Mouse (Mus musculus): ENCODE results near the gene Olfr353. TPM values are rescaled to one million over a fixed set of nuclear protein-coding genes. Genes with fewer than 3 reads are reported as not detected.

Olfr353 gene
- total RNA-seq (2015) = not detected in 2 replicates
- not detected in 2 replicates for total RNA-seq (2017)

DNA sequence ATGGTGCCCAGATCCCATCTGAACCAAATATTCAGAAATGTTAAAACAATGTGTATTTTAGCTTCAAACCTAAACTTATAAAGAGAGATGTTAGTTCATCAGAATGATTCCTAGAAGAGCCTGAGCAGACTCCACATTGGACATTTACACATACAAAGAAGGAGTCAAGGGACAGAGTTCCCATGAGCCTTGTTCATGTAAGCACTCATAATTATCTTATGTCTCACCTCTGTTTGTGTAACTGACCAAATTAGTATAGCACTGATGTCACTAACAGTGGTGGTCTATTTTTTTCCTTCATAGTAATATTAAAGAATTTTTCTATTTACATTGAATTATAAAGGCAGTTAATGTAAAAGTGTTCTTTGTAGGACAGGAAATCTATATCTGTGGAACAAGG lies at the start of gene Olfr353:
TSS of gene Olfr353 (minus strand) at position 101 of the 400 bp plus-strand sequence.
- no peak for ATAC-seq (ENCODE audit: poor library complexity, severe bottlenecking)

DNA sequence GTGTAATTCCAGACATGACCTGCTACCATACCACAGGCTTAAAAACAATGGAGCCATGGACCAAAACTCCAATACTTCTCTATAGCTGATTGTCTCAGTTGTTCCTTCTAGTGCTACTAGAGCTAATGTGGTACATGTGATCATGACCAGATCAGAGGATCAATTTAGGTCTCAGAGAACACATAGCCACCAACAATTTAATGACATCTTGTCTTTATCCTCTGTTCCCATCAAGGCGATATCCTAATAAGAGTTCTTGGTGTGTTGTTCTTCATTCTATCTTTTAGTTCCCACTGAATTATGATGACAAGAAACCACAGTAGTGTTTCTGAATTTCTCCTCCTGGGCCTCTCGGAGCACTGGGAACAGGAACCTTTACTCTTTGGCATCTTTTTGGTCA lies 44.1 kb upstream of the Olfr353 start, which contains the start of gene Olfr356:
TSS of gene Olfr356 (plus strand) at position 301 of the 400 bp plus-strand sequence.
- ATAC-seq (ENCODE audit: poor library complexity, severe bottlenecking) = no peak

DNA sequence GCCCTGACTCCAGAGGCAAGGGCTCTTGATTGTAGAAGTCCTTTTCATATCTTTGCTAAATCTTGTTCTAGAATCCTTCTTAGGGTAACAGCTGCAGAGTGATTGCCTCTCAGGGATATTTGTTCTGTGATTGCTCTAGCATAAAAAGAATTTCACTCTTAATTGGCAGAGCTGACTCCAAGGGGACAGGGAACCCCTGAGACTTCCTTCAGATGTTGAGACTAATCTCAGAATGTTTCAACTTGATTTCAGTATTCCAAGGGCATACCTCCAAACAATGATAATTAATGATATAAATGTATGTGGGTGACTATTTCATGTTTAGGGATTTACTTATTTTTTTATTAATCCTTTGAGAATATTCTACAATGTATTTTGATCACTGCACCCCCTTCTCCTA lies 36.1 kb upstream of the Olfr353 start, which contains the start of gene Olfr355:
TSS of gene Olfr355 (minus strand) at position 101 of the 400 bp plus-strand sequence.
- no peak for ATAC-seq (ENCODE audit: poor library complexity, severe bottlenecking)

DNA sequence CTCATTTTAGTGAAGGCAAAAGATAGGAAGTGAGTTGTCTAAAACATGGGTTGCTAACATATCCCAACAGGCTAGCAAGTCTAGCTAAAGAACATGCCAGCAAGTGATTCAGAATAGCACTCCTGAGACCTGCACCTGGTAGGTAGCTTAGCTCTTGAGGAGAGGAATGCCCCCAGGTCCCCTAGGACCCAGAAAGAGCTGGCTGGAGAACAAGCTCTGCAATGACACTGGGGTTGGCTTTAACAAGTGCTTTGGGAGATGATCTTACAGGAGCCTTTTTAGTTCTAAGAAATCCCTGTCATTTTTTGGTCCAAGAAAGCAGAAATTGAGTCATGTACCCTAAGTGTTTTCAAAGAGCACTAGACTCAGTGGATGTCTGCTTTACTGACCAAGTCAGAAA lies 12.6 kb upstream of the Olfr353 start, which contains the start of gene Olfr354:
TSS of gene Olfr354 (plus strand) at position 301 of the 400 bp plus-strand sequence.
- ATAC-seq (ENCODE audit: poor library complexity, severe bottlenecking) = no peak

DNA sequence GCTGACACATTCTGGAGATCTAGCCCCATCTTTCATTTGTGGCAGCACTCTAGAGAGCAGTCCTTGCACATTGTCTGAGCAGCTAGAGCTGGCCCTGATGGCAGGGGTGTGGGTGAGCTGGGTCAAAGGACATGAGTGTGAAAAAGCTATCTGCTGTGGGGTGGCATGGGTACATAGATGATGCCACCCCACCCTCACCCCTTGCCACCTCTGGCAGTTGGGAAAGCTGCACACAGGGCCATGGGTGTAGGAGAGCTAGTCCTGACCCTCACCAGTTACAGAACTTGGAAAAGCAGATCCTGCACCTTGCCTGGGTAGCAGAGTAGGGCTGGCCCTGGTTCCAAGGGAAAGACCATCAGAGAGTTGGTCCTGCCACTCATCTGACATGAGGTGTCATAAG lies 4.4 kb upstream of the Olfr353 start:
- ATAC-seq (ENCODE audit: poor library complexity, severe bottlenecking) = no peak

DNA sequence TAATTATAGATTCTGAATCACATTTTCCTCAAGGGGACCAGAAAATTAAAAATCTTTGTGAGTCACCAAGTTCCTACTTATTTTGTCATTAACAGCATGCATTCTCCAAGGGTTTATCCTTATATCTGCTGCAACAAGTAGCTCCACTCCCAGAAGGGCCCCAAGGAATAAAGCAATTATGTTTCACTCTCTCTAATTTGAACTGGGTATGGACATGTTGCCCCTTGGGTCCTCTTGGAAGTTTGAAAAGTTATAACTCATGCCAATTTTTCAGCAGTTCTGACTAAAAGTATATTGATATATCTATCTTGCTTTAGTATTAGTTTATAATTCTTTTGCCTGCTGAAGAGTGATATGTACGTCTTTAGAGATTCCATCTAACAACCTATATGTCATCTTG lies 24.6 kb downstream of the Olfr353 start, which contains the start of gene Olfr352:
TSS of gene Olfr352 (plus strand) at position 301 of the 400 bp plus-strand sequence.
- no peak for ATAC-seq (ENCODE audit: poor library complexity, severe bottlenecking)

DNA sequence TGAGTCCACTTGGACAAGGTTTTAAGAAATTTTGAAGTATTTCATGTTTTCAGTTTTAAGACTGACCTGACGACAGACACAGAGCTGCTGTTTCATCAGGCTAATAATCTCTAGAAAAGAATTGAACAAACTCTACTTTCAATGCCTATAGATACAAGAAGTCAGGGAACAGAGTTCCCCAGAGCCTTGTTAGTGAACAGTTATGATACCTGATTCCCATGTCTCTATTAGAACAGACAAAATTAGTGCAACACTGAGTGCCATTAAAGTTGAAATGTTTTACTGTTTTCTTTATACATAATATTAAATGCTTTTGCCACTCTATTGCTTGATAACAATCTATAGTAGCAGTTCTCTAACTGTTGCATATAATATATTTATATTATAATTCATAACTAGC lies 30.2 kb downstream of the Olfr353 start, which contains the start of gene Olfr351:
TSS of gene Olfr351 (minus strand) at position 101 of the 400 bp plus-strand sequence.
- no peak for ATAC-seq (ENCODE audit: poor library complexity, severe bottlenecking)

DNA sequence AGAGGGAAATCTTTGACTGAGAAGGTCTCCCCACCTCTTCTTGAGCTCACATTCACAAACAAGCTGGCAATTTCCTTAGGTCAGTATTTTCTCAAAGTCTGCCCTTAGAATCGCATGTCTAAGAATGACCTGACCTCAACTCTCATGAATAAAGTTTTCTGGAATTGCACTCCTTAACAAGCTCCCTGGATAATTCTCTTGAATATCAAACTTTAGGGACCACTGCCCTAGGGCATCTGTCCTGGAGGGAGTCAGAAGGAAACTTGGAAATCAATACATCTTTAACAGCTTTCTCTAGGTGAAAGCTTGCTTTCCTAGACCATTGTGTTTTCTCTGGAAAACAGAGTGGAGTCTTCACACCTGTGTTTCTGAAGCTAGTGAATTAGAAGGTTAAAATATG lies 46.7 kb downstream of the Olfr353 start, which contains the start of gene Olfr350:
TSS of gene Olfr350 (plus strand) at position 301 of the 400 bp plus-strand sequence.
- ATAC-seq (ENCODE audit: poor library complexity, severe bottlenecking) = no peak

Other genes starting within 250 kb of the Olfr353 start
- not detected in 2 replicates for gene Olfr346, start 207.1 kb downstream of the Olfr353 start, total RNA-seq (2015)
- gene Olfr346, start 207.1 kb downstream of the Olfr353 start, total RNA-seq (2017) = not detected in 2 replicates
- gene Olfr347, start 161.0 kb downstream of the Olfr353 start, total RNA-seq (2015) = not detected in 2 replicates
- gene Olfr347, start 161.0 kb downstream of the Olfr353 start, total RNA-seq (2017) = not detected in 2 replicates
- gene Olfr348, start 108.7 kb downstream of the Olfr353 start, total RNA-seq (2015) = not detected in 2 replicates
- gene Olfr348, start 108.7 kb downstream of the Olfr353 start, total RNA-seq (2017) = not detected in 2 replicates
- not detected in 2 replicates for gene Olfr50, start 102.4 kb downstream of the Olfr353 start, total RNA-seq (2015)
- not detected in 2 replicates for gene Olfr50, start 102.4 kb downstream of the Olfr353 start, total RNA-seq (2017)
- not detected in 2 replicates for gene Olfr3, start 75.9 kb downstream of the Olfr353 start, total RNA-seq (2015)
- not detected in 2 replicates for gene Olfr3, start 75.9 kb downstream of the Olfr353 start, total RNA-seq (2017)
- not detected in 2 replicates for gene Olfr350, start 46.6 kb downstream of the Olfr353 start, total RNA-seq (2015)
- gene Olfr350, start 46.6 kb downstream of the Olfr353 start, total RNA-seq (2017) = not detected in 2 replicates
- gene Olfr351, start 30.3 kb downstream of the Olfr353 start, total RNA-seq (2015) = not detected in 2 replicates
- not detected in 2 replicates for gene Olfr351, start 30.3 kb downstream of the Olfr353 start, total RNA-seq (2017)
- not detected in 2 replicates for gene Olfr352, start 24.5 kb downstream of the Olfr353 start, total RNA-seq (2015)
- not detected in 2 replicates for gene Olfr352, start 24.5 kb downstream of the Olfr353 start, total RNA-seq (2017)
- not detected in 2 replicates for gene Olfr354, start 12.7 kb upstream of the Olfr353 start, total RNA-seq (2015)
- not detected in 2 replicates for gene Olfr354, start 12.7 kb upstream of the Olfr353 start, total RNA-seq (2017)
- gene Olfr355, start 36.0 kb upstream of the Olfr353 start, total RNA-seq (2015) = not detected in 2 replicates
- gene Olfr355, start 36.0 kb upstream of the Olfr353 start, total RNA-seq (2017) = not detected in 2 replicates
- not detected in 2 replicates for gene Olfr356, start 44.2 kb upstream of the Olfr353 start, total RNA-seq (2015)
- not detected in 2 replicates for gene Olfr356, start 44.2 kb upstream of the Olfr353 start, total RNA-seq (2017)
- gene Olfr357, start 100.9 kb upstream of the Olfr353 start, total RNA-seq (2015) = not detected in 2 replicates
- not detected in 2 replicates for gene Olfr357, start 100.9 kb upstream of the Olfr353 start, total RNA-seq (2017)
- not detected in 2 replicates for gene Olfr358, start 116.4 kb upstream of the Olfr353 start, total RNA-seq (2015)
- not detected in 2 replicates for gene Olfr358, start 116.4 kb upstream of the Olfr353 start, total RNA-seq (2017)
- not detected in 2 replicates for gene Olfr360, start 172.8 kb upstream of the Olfr353 start, total RNA-seq (2015)
- gene Olfr360, start 172.8 kb upstream of the Olfr353 start, total RNA-seq (2017) = not detected in 2 replicates
- not detected in 2 replicates for gene Olfr361, start 196.4 kb upstream of the Olfr353 start, total RNA-seq (2015)
- gene Olfr361, start 196.4 kb upstream of the Olfr353 start, total RNA-seq (2017) = not detected in 2 replicates
- gene Olfr362, start 225.0 kb upstream of the Olfr353 start, total RNA-seq (2015) = not detected in 2 replicates
- not detected in 2 replicates for gene Olfr362, start 225.0 kb upstream of the Olfr353 start, total RNA-seq (2017)
- not detected in 2 replicates for gene Olfr364-ps1, start 246.4 kb upstream of the Olfr353 start, total RNA-seq (2015)
- gene Olfr364-ps1, start 246.4 kb upstream of the Olfr353 start, total RNA-seq (2017) = not detected in 2 replicates